In genomic region chr5:105918289-105918688, GRCm38 (mm10) we compare ENCODE assay signal across 8 mouse cellular contexts. TPM values are rescaled to one million over a fixed set of nuclear protein-coding genes. Genes with fewer than 3 reads are reported as not detected.
A peak's percentile ranks its signal among the peaks of the same experiment; 100 is the strongest.
DNase-seq lines count a peak whose midpoint lies in the region; ATAC-seq and TF ChIP-seq lines count a peak whose summit lies in the region.
"Had no signal": no experiment of that assay in that cellular context is flagged by ENCODE, and none has a peak within 500 bp of the region (broad histone marks: within the 10 kb centered on the region; RNA-seq: fewer than 3 reads in every experiment).

No protein-coding gene starts in this region.

- H3K27me3 ChIP-seq in liver, adult 2 months (ENCODE audit: control insufficient read depth, insufficient read depth, low read length) = no peaks in the 10 kb centered on the region
- H3K27me3 ChIP-seq in liver, embryonic 12.5 days (replicated peaks) = no peaks in the 10 kb centered on the region
- no peaks in the 10 kb centered on the region for H3K27me3 ChIP-seq in MEL (ENCODE audit: control insufficient read depth in 1 of 2, insufficient read depth in 2 of 2, low read length in 2 of 2)
- H3K27me3 ChIP-seq: embryonic facial prominence, embryonic 13.5 days had no signal

- no peak overlapping the region for H3K4me2 ChIP-seq in liver, embryonic 12.5 days
- H3K4me2 ChIP-seq: embryonic facial prominence, embryonic 13.5 days had no signal

- TF ChIP-seq POLR2A in liver, adult 2 months (IDR thresholded peaks at IDR 0.05; ENCODE audit: extremely low read depth, insufficient read depth, low read length) = no peak
- TF ChIP-seq POLR2A in MEL (IDR thresholded peaks at IDR 0.05; ENCODE audit: control insufficient read depth in 1 of 2, insufficient read depth in 1 of 2, low read depth in 1 of 2, low read length in 2 of 2, poor library complexity in 1 of 2) = no peak; a peak in 1 of 4 replicates

- peaks cover 22% of the 10 kb centered on the region for H3K36me3 ChIP-seq in liver, adult 2 months (ENCODE audit: control insufficient read depth, insufficient read depth, low read length)
- peaks cover 46% of the 10 kb centered on the region for H3K36me3 ChIP-seq in liver, embryonic 12.5 days
- H3K36me3 ChIP-seq in MEL (ENCODE audit: control insufficient read depth in 1 of 2, insufficient read depth in 2 of 2, low read length in 2 of 2) = peaks cover 0 to 4% of the 10 kb centered on the region in 2 experiments; a peak in 2 of 4 replicates

- WGBS in liver, adult 2 months = 89% methylated on average over 6 of the region's 6 CpGs
- WGBS in liver, embryonic 12.5 days (ENCODE audit: insufficient replicate concordance) = 71% methylated on average over 6 of the region's 6 CpGs

- peak; percentile 66 for TF ChIP-seq CTCF in liver, adult 2 months (IDR thresholded peaks at IDR 0.05; ENCODE audit: low read depth, low read length)
- TF ChIP-seq CTCF in MEL (IDR thresholded peaks at IDR 0.05 in 2 of 3, conservative IDR thresholded peaks at IDR 0.05 in 1 of 3; ENCODE audit: control insufficient read depth in 1 of 3, insufficient read depth in 1 of 3, low read depth in 2 of 3, low read length in 3 of 3, poor library complexity in 1 of 3, severe bottlenecking in 1 of 3) = peak; percentile 62 to 86 (median 72)

- TF ChIP-seq RAD21 in MEL (IDR thresholded peaks at IDR 0.05; ENCODE audit: low read depth, low read length) = peak; percentile 10

- H3K4me3 ChIP-seq in liver, adult 2 months (ENCODE audit: insufficient read depth, low read depth, low read length) = no peak overlapping the region
- H3K4me3 ChIP-seq in liver, embryonic 12.5 days = no peak overlapping the region
- H3K4me3 ChIP-seq in MEL (ENCODE audit: control insufficient read depth in 1 of 2, insufficient read depth in 1 of 2, low read depth in 2 of 2, low read length in 2 of 2) = no peak overlapping the region
- H3K4me3 ChIP-seq: embryonic facial prominence, embryonic 13.5 days had no signal

- no peak for ATAC-seq in liver, embryonic 12.5 days

- no peak overlapping the region for H3K27ac ChIP-seq in liver, adult 2 months (replicated peaks; ENCODE audit: insufficient read depth, low read depth, low read length)
- no peak overlapping the region for H3K27ac ChIP-seq in liver, embryonic 12.5 days
- H3K27ac ChIP-seq in MEL (ENCODE audit: control insufficient read depth, low read depth, low read length) = no peak overlapping the region
- H3K27ac ChIP-seq: embryonic facial prominence, embryonic 13.5 days had no signal

- DNase-seq in liver, adult 2 months (ENCODE audit: extremely low read depth, low read depth, low spot score) = no peak
- peak; percentile 67 for DNase-seq in MEL (ENCODE audit: low read depth, low spot score)
- DNase-seq in c-Kit-negative CD71-positive TER-119-positive erythroid progenitor cells, embryonic 14.5 days (ENCODE audit: low read depth, low spot score) = peak; percentile 22
- DNase-seq in retina, postnatal 1 day = peak; percentile 44
- DNase-seq in cerebellum, postnatal 36 days = no peak
- no peak for DNase-seq in gastrocnemius, postnatal 10 days

- no peaks in the 10 kb centered on the region for H3K79me2 ChIP-seq in liver, adult 2 months (ENCODE audit: control insufficient read depth, insufficient read depth, low read length)
- H3K79me2 ChIP-seq in MEL (ENCODE audit: control insufficient read depth, insufficient read depth, low read length, poor library complexity) = no peaks in the 10 kb centered on the region

- no peak overlapping the region for H3K9ac ChIP-seq in liver, adult 2 months (ENCODE audit: low read depth, low read length)
- H3K9ac ChIP-seq in liver, embryonic 12.5 days = no peak overlapping the region
- no peak overlapping the region for H3K9ac ChIP-seq in MEL (ENCODE audit: control insufficient read depth, low read depth, low read length, poor library complexity, severe bottlenecking)
- H3K9ac ChIP-seq: embryonic facial prominence, embryonic 13.5 days had no signal

- H3K9me3 ChIP-seq in liver, embryonic 12.5 days (replicated peaks) = no peaks in the 10 kb centered on the region
- H3K9me3 ChIP-seq in MEL (replicated peaks; ENCODE audit: insufficient read depth, low read length) = no peaks in the 10 kb centered on the region
- H3K9me3 ChIP-seq: embryonic facial prominence, embryonic 13.5 days had no signal

- no peaks in the 10 kb centered on the region for H3K4me1 ChIP-seq in liver, adult 2 months (ENCODE audit: control insufficient read depth, insufficient read depth, low read length)
- 0 out of 2 replicates have a peak, but pooled peaks cover 2% of the 10 kb centered on the region for H3K4me1 ChIP-seq in liver, embryonic 12.5 days
- H3K4me1 ChIP-seq in MEL (ENCODE audit: control insufficient read depth in 1 of 2, insufficient read depth in 2 of 2, low read length in 2 of 2) = no peaks in the 10 kb centered on the region
- H3K4me1 ChIP-seq: embryonic facial prominence, embryonic 13.5 days had no signal

- no peak for TF ChIP-seq EP300 in MEL (IDR thresholded peaks at IDR 0.05; ENCODE audit: low read depth in 1 of 2, low read length in 2 of 2)

TF ChIP-seq in MEL, 35 proteins besides CTCF, POLR2A, EP300 and RAD21:
- TF ChIP-seq ELF1 (IDR thresholded peaks at IDR 0.05; ENCODE audit: low read depth, low read length) (no peak), SMC3 (IDR thresholded peaks at IDR 0.05; ENCODE audit: low read depth, low read length) (peak; percentile 34), E2F4 (IDR thresholded peaks at IDR 0.05; ENCODE audit: borderline replicate concordance, low read depth, low read length) (no peak)

RNA-seq across cellular contexts. Expression of gene Zfp326, which starts 41.9 kb away (rescaled TPM):
- 7.8 and 11.2 TPM in 2 replicates for total RNA-seq in liver, adult 2 months (2014; rRNA removed)
- 3.9 and 4.9 TPM in 2 replicates for polyA plus RNA-seq in liver, adult 2 months (2012; rRNA removed)
- polyA plus RNA-seq in liver, embryonic 12.5 days (2016; fragmentation: Nextera tagmentation; extraction: Ambion mirVana) = 12.9 and 14.9 TPM in 2 replicates
- total RNA-seq in MEL (2012; rRNA removed) = 6.4 and 7.1 TPM in 2 replicates
- polyA plus RNA-seq in MEL (2012; ENCODE audit: insufficient read depth in 1 of 2, insufficient read length in 2 of 2, low read depth in 1 of 2, low replicate concordance in 2 of 2, missing spikeins in 1 of 2) = 10 to 100 TPM in 1 of 2 experiments, not detected in 1; 17.6 TPM
- total RNA-seq in gastrocnemius, postnatal 10 days (2021) = 10 to 100 TPM; 16.3 to 21.0 TPM

Comparison
In these comparisons a context has a peak if more than half of its experiments do, and no peak if none do; other contexts are left out.
1. DNase-seq: peak in MEL (single experiment), c-Kit-negative CD71-positive TER-119-positive erythroid progenitor cells, embryonic 14.5 days (single experiment) and retina, postnatal 1 day (single experiment); none in liver, adult 2 months (single experiment), cerebellum, postnatal 36 days (0 of 2) and gastrocnemius, postnatal 10 days (single experiment).